Mouse (Mus musculus): ENCODE data around the gene Zbtb12.
"Not testable (repeated sequence)": the region's sequence is repeated elsewhere in the genome, so short reads cannot be mapped to it uniquely, and the experiment has no call there.

DNA sequence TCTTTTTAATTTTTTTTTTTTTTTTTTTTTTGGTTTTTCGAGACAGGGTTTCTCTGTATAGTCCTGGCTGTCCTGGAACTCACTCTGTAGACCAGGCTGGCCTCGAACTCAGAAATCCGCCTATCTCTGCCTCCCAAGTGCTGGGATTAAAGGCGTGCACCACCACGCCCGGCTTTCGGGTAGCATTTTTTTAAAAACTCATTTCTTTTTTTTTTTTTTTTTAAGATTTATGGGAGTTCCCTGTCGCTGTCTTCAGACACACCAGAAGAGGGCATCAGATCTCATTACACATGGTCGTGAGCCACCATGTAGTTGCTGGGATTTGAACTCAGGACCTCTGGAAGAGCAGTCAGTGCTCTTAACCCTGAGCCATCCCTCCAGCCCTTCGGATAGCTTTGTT lies 22.7 kb downstream of the Zbtb12 start:
- TF ChIP-seq ZC3H11A (IDR thresholded peaks at IDR 0.05; ENCODE audit: borderline replicate concordance, low read depth, low read length); CHD2 (IDR thresholded peaks at IDR 0.05; ENCODE audit: low read depth, low read length): not testable (repeated sequence)

Data from ES-E14 (cell line).